Mouse (Mus musculus) liver, embryonic 14.5 days (tissue): ENCODE data around the gene Shbg. TPM values are rescaled to one million over a fixed set of nuclear protein-coding genes. Genes with fewer than 3 reads are reported as not detected.
A peak's percentile ranks its signal among the peaks of the same experiment; 100 is the strongest.

Experiments used
- ATAC-seq: fragments of 200-750 bp; cut with Nextera tagmentation; 2 replicates; pipeline ENCODE4 v1.8.0; 2017; ENCODE audit warnings: moderate number of reproducible peaks, mild to moderate bottlenecking, moderate library complexity; ENCODE audit not compliant: insufficient read depth
- DNase-seq, 3 experiments: peaks; one replicate each; pipeline ENCODE4 v3.0.0-alpha.2; 2012 to 2013; ENCODE audit warnings: low read depth in 3 of 3, low spot score in 3 of 3
- H3K27ac ChIP-seq: fragments of 300-500 bp; sonication (generic); 2 replicates; pipeline ENCODE4 v1.5.1; 2014; ENCODE audit warnings: moderate library complexity, mild to moderate bottlenecking, control low read depth, inconsistent platforms
- H3K27me3 ChIP-seq: fragments of 300-500 bp; sonication (generic); 2 replicates; pipeline ENCODE4 v1.6.1; 2014; ENCODE audit warnings: mild to moderate bottlenecking, low read length, moderate library complexity; ENCODE audit not compliant: control insufficient read depth, insufficient read depth
- H3K36me3 ChIP-seq: fragments of 300-500 bp; sonication (generic); replicated peaks from 2 replicates; pipeline ENCODE4 v1.6.1; 2014; ENCODE audit warnings: low read depth; ENCODE audit not compliant: control insufficient read depth, insufficient read depth
- H3K4me1 ChIP-seq, 2 experiments: fragments of 200-500 bp in 1 of 2; fragments of 300-500 bp in 1 of 2; sonication (generic) in 1 of 2; replicated peaks; 2 replicates each; pipeline ENCODE4 v1.6.1; 2012 to 2014; ENCODE audit warnings: antibody characterized with exemption in 1 of 2, inconsistent platforms in 1 of 2, low read length in 1 of 2; ENCODE audit not compliant: control insufficient read depth in 2 of 2, insufficient read depth in 2 of 2
- H3K4me2 ChIP-seq: fragments of 300-500 bp; sonication (generic); 2 replicates; pipeline ENCODE4 v1.6.1; 2014; ENCODE audit warnings: low read depth, mild to moderate bottlenecking, control low read depth, moderate library complexity
- H3K4me3 ChIP-seq, 2 experiments: fragments of 200-500 bp in 1 of 2; fragments of 300-500 bp in 1 of 2; sonication (generic) in 1 of 2; 2 replicates each; pipeline ENCODE4 v1.5.1; 2012 to 2014; ENCODE audit warnings: low read depth in 2 of 2, low read length in 2 of 2, mild to moderate bottlenecking in 2 of 2, control low read depth in 1 of 2, inconsistent platforms in 1 of 2, moderate library complexity in 1 of 2; ENCODE audit not compliant: insufficient read depth in 1 of 2
- H3K9ac ChIP-seq: fragments of 300-500 bp; sonication (generic); replicated peaks from 2 replicates; pipeline ENCODE4 v1.6.1; 2014; ENCODE audit warnings: mild to moderate bottlenecking, control low read depth, moderate library complexity
- H3K9me3 ChIP-seq: fragments of 300-500 bp; sonication (generic); 2 replicates; pipeline ENCODE4 v1.6.1; 2016; ENCODE audit warnings: low read length, mixed read lengths; ENCODE audit not compliant: control insufficient read depth
- CTCF ChIP-seq: IDR thresholded peaks from 2 replicates; pipeline ENCODE4 v1.5.1; 2016; ENCODE audit warnings: antibody characterized with exemption, low read depth, control low read depth
- EP300 ChIP-seq: IDR thresholded peaks from 2 replicates; pipeline ENCODE4 v1.6.1; 2016; ENCODE audit warnings: antibody characterized with exemption, low read depth
- WGBS: fragments of 180-500 bp; shearing (Covaris S2); extraction: QIAGEN DNeasy Blood & Tissue Kit; methylation state at CpG from one replicate; pipeline ENCODE4 v1.1.7; 2014; ENCODE audit not compliant: insufficient replicate concordance; 5-methylcytosine and 5-hydroxymethylcytosine counted together
- polyA plus RNA-seq, 2 experiments: library from polyadenylated mRNA; depleted of rRNA in 1 of 2; stranded (reverse) in 1 of 2; unstranded in 1 of 2; fragments of >200 nt; fragmentation: Nextera tagmentation in 1 of 2; extraction: Ambion mirVana in 1 of 2; gene quantifications; 2 replicates each; pipeline versions ENCODE4 v1.2.1 to v1.2.3; 2012 to 2014

The Shbg gene
- polyA plus RNA-seq, 2 experiments: 21.4 to 28.4 TPM

DNA sequence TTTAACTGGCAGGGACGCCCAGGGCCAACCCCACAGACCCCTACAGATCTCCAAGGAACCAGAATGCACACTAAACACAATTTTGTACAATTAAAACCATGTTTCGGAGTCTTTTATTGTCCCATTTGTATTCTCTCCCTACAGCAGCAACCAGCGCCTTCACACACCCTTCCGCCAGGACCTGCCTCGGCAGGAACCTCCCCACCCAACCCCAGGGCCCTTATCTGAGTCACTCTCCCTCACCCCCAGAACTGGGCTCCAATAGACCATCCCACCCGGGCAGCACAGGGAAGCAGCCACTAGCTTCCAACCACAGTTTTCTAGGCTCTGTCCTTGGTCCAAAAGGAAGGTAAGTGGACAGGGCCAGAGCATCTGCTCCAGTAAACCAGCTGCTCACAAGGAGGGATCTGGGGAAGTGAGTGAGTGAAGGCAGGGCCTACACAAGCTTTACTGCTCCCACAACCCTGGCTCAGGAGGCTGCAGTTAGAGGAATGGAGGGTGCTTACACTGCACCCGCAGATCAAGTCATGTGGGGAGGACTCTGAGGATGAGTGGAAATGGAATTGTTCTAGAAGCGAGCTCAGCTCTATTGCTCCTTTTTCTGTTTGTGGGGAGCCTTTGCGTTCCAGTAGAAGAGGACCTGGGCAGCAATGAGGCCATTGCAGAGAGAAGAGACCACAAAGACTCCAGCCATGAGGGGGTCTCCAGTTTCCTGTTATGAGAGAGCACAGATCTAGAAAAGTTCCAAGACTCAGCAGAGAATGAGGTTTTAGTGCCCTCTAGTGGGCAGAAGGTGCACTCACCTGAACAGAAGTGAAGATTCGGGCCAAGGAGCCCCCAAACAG, 39.1 kb upstream of the Shbg start:
- Histone ChIP-seq H3K4me2 (no peak overlapping the region), H3K4me1 (peaks cover 13 to 17% of the 10 kb centered on the region in 2 experiments), H3K9ac (no peak overlapping the region), H3K27me3 (no peaks in the 10 kb centered on the region), H3K36me3 (peaks cover 30% of the 10 kb centered on the region), H3K9me3 (no peaks in the 10 kb centered on the region), H3K4me3 (no peak overlapping the region), H3K27ac (no peak overlapping the region)
- no peak for DNase-seq
- no peak for ATAC-seq
- TF ChIP-seq CTCF (peak; percentile 88), EP300 (no peak)
- 49% methylated on average over 10 of the region's 10 CpGs for WGBS

DNA sequence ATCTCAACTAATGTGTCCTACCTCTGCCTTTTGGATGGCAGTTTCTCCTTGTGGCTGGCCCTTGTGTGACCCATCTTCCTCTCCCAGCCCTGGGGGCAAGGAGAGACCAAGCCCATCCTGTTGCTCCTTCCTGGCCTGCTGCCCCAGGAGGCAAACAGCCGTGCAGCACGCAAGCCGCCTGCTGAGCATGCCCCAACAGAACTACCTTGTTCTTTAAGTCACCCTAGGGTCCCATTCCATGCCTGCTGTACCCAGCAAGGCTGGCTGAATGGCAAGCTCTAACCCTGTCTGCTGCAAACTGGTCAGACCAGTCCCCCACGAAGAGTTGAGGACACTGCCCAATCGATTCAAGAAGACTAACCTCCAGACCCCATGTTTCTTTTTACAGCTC, 38.4 kb upstream of the Shbg start:
- ATAC-seq (no peak), DNase-seq (no peak)
- peaks cover 38% of the 10 kb centered on the region for H3K36me3 ChIP-seq
- H3K9ac ChIP-seq: no peak overlapping the region
- WGBS: 86% methylated on average over 5 of the region's 5 CpGs
- peaks cover 6 to 9% of the 10 kb centered on the region in 2 experiments for H3K4me1 ChIP-seq
- no peak overlapping the region for H3K4me3 ChIP-seq
- H3K27me3 ChIP-seq: no peaks in the 10 kb centered on the region
- no peak overlapping the region for H3K27ac ChIP-seq
- no peaks in the 10 kb centered on the region for H3K9me3 ChIP-seq
- no peak overlapping the region for H3K4me2 ChIP-seq
- TF ChIP-seq CTCF (no peak), EP300 (no peak)

DNA sequence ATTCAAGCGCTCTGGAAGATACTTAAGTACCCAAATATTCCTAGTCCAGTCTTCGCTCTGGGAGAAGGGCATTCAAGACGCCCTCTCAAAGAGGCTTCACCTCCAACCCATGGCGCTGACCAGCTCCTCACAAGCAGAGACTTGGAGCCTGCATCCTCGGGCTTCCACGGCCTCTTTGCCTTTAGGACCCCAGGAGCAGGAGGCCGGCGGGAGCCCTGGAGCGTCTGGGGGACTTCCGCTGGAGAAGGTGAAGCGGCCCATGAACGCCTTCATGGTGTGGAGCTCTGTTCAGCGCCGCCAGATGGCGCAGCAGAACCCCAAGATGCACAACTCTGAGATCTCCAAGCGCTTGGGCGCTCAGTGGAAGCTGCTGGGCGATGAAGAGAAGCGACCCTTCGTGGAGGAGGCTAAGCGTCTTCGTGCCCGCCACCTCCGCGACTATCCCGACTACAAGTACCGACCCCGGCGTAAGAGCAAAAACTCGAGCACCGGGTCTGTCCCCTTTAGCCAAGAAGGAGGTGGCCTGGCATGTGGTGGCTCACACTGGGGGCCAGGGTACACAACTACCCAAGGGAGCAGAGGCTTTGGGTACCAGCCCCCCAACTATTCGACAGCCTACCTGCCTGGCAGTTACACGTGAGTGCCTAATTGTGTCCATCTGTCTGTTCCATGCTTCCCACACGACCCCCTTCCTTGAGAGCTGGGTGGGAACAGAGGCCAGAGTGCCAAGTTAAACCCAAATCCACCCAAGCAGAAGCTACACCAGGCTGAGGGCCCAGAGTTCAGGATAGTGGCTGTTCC, 37.8 kb upstream of the Shbg start, which contains the start of gene Sox15:
Gene Sox15 (plus strand): TSS at position 51 of the 801 bp plus-strand sequence.
- peak; percentile 51; the same call in 1 of the 2 replicates for ATAC-seq
- Histone ChIP-seq H3K9me3 (no peaks in the 10 kb centered on the region), H3K4me1 (peaks cover 3 to 9% of the 10 kb centered on the region in 2 experiments), H3K4me3 (no peak within 1 kb of the TSS), H3K27ac (no peak within 1 kb of the TSS), H3K9ac (no peak within 1 kb of the TSS), H3K27me3 (no peaks in the 10 kb centered on the region), H3K36me3 (peaks cover 44% of the 10 kb centered on the region), H3K4me2 (no peak within 1 kb of the TSS)
- peak; percentile 86 for TF ChIP-seq CTCF
- no peak for TF ChIP-seq EP300
- WGBS: 41% methylated on average over 34 of the region's 34 CpGs
- peak in 1 of 3 experiments; percentile 45 for DNase-seq

DNA sequence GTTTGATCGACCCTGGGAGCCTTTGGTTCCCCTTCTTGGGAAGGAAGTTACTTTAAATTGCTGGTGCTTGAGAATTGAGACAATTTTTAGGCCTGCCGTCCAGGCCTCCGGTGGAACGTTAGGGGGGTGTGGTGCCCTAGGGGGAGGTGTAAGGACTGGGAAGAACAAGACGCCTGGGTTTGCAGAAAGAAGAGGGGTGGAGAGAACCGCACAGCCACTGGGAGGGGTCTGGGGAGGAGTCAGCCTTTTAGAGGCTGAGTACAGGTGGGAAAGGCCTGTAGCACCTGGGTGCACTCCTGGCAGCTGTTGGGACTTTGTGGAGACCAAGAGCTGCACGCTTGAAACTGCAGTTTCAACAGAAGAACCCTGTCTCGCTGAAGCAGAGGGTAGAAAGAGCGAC, 37.1 kb upstream of the Shbg start:
- DNase-seq (no peak), ATAC-seq (no peak)
- no peak overlapping the region for H3K4me3 ChIP-seq
- peaks cover 51% of the 10 kb centered on the region for H3K36me3 ChIP-seq
- H3K9ac ChIP-seq: no peak overlapping the region
- H3K4me1 ChIP-seq: peaks cover 3 to 9% of the 10 kb centered on the region in 2 experiments
- no peak overlapping the region for H3K27ac ChIP-seq
- TF ChIP-seq EP300 (no peak), CTCF (no peak)
- no peaks in the 10 kb centered on the region for H3K9me3 ChIP-seq
- no peaks in the 10 kb centered on the region for H3K27me3 ChIP-seq
- WGBS: 39% methylated on average over 9 of the region's 9 CpGs
- H3K4me2 ChIP-seq: no peak overlapping the region

DNA sequence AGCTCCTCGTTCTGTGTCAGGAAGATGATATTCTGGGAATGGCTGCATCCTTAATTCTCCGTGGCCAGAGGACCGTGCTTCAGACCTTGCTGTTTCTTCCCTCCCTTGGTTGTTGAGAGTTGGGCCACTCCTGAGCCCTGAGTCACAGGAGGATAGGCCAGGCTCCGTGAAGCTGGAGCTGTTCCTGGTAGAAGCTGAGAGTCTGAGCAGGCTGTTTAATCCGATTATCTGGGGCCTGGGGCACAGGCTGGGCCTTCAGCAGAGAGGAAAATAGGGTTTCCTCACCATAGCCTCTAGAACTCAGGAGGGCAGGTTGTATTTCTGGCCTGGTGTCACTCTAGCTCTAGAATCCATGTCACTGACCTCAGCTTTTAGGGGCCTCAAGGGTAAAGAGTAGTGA, 35.7 kb upstream of the Shbg start:
- H3K9ac ChIP-seq: no peak overlapping the region
- H3K9me3 ChIP-seq: no peaks in the 10 kb centered on the region
- no peak for DNase-seq
- no peaks in the 10 kb centered on the region for H3K27me3 ChIP-seq
- peaks cover 55% of the 10 kb centered on the region for H3K36me3 ChIP-seq
- H3K27ac ChIP-seq: no peak overlapping the region
- H3K4me3 ChIP-seq: no peak overlapping the region
- H3K4me1 ChIP-seq: peaks cover 3 to 9% of the 10 kb centered on the region in 2 experiments
- WGBS: 74% methylated on average over 5 of the region's 5 CpGs
- TF ChIP-seq EP300 (no peak), CTCF (no peak)
- H3K4me2 ChIP-seq: no peak overlapping the region
- ATAC-seq: no peak
